Mouse (Mus musculus) G1E (cell line): ENCODE data around the gene Dmxl2. TPM values are rescaled to one million over a fixed set of nuclear protein-coding genes. Genes with fewer than 3 reads are reported as not detected.

Source experiments
- ATAC-seq: 2 replicates; pipeline ENCODE4 v1.8.0; 2016; ENCODE audit warnings: mild to moderate bottlenecking; ENCODE audit not compliant: insufficient number of reproducible peaks, poor library complexity, low FRiP score, severe bottlenecking; ENCODE audit errors: extremely low read depth
- DNase-seq: peaks from one replicate; pipeline ENCODE4 v3.0.0; 2012; ENCODE audit warnings: low spot score
- H3K27me3 ChIP-seq: 2 replicates; pipeline ENCODE4 v1.6.1; 2012; ENCODE audit warnings: mild to moderate bottlenecking, low read length, inconsistent platforms; ENCODE audit not compliant: insufficient read depth
- H3K36me3 ChIP-seq: replicated peaks from 2 replicates; pipeline ENCODE3; 2012; ENCODE audit warnings: mild to moderate bottlenecking, inconsistent platforms
- H3K4me1 ChIP-seq: 2 replicates; pipeline ENCODE4 v1.6.1; 2012; ENCODE audit warnings: low read depth, low read length, inconsistent platforms, mixed read lengths; ENCODE audit not compliant: insufficient read depth
- H3K4me3 ChIP-seq: 2 replicates; pipeline ENCODE4 v1.5.1; 2012; ENCODE audit warnings: low read depth, mild to moderate bottlenecking, inconsistent platforms, low read length, moderate library complexity, mixed read lengths
- H3K9me3 ChIP-seq: replicated peaks from 2 replicates; pipeline ENCODE4 v1.6.1; 2012; ENCODE audit warnings: inconsistent platforms
- CTCF ChIP-seq: IDR thresholded peaks from 2 replicates; pipeline ENCODE4 v1.5.1; 2012; ENCODE audit warnings: low read depth, low read length, inconsistent platforms, mixed read lengths
- GATA1 ChIP-seq: IDR thresholded peaks from 2 replicates; pipeline ENCODE4 v1.6.1; 2012; ENCODE audit warnings: borderline replicate concordance, low read length, inconsistent platforms, mixed read lengths
- GATA2 ChIP-seq: IDR thresholded peaks from 2 replicates; pipeline ENCODE4 v1.6.1; 2012; ENCODE audit warnings: low read depth, low read length, inconsistent platforms, borderline replicate concordance
- POLR2AphosphoS5 ChIP-seq: IDR thresholded peaks from 2 replicates; pipeline ENCODE4 v1.6.1; 2012; ENCODE audit warnings: low read depth, low read length, inconsistent platforms; ENCODE audit not compliant: insufficient replicate concordance
- TAL1 ChIP-seq: conservative IDR thresholded peaks from 2 replicates; pipeline ENCODE4 v1.6.1; 2012; ENCODE audit warnings: low read depth, low read length, inconsistent platforms, mixed read lengths
- polyA plus RNA-seq: library from polyadenylated mRNA; stranded (reverse); fragments of >175 nt; gene quantifications from 2 replicates; pipeline ENCODE4 v1.2.3, GENCODE M21; 2012
- total RNA-seq, 2 experiments: library from RNA; stranded (forward) in 1 of 2; stranded (reverse) in 1 of 2; fragments of 200-1000 nt in 1 of 2; fragments of >200 nt in 1 of 2; fragmentation: Nextera tagmentation in 1 of 2; gene quantifications; 2 replicates each; pipeline ENCODE4 v1.2.3; 2014 to 2017

Gene Dmxl2
- total and polyA plus RNA-seq, 3 experiments: 0.11 TPM; not detected in 2

DNA sequence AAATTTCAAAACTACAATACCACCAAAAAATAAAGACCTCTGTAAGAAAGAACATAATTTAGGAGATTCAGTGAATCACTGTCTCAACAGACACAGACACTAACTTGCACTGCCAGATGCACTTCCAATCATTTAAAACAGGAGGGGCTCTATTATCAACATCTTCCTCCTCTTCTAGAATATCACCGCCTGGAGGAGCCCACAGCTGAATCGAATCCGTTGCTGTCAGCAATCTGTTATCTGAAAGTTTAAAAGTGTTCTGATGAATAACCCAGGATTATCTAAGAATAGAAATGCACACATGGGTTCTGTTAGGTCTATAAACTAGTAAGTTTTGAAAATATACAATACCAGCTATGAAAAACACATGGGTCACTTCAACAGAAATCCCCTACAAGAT lies 28.6 kb downstream of the Dmxl2 start:
- Histone ChIP-seq H3K9me3 (no peaks in the 10 kb centered on the region), H3K36me3 (no peaks in the 10 kb centered on the region), H3K4me3 (no peak overlapping the region), H3K27me3 (peaks cover 6% of the 10 kb centered on the region; the same call in 1 of the 2 replicates), H3K4me1 (no peaks in the 10 kb centered on the region)
- TF ChIP-seq POLR2AphosphoS5: no peak
- TF ChIP-seq GATA2: no peak
- no peak for TF ChIP-seq CTCF
- no peak for TF ChIP-seq GATA1
- no peak for TF ChIP-seq TAL1
- ATAC-seq (no peak), DNase-seq (no peak)

GRCm38 (mm10) chr9:54469339-54469738 lies 32.1 kb downstream of the Dmxl2 start:
- H3K9me3 ChIP-seq: no peaks in the 10 kb centered on the region
- no peaks in the 10 kb centered on the region for H3K36me3 ChIP-seq
- TF ChIP-seq GATA2: no peak
- TF ChIP-seq TAL1: no peak
- H3K4me3 ChIP-seq: no peak overlapping the region
- DNase-seq: no peak
- H3K27me3 ChIP-seq: no peaks in the 10 kb centered on the region; the same call in 1 of the 2 replicates
- no peaks in the 10 kb centered on the region for H3K4me1 ChIP-seq
- no peak for ATAC-seq

DNA sequence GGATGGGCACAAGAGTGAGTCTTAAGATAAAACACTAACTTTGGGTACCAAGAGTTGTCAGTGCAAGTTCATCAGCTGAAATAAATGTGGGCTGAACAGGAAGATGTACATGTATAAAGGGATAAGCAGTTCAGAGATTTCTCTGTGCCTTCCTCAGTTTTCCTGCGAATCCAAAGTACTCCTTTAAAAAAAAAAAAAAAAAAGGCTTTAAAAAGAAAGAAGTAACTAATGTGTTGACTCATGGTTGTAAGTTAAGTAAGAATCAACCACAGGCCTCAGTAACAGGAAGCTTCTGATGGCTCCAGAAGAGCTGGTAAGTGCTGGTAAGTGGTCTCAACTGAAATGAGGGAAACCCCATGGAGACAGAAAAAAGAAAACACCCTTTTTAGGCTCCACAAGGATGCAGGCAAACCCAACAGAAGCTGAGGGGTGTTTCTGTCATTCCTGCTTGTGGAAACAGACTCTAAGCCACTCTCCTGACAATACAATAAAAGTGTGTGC lies 33.9 kb downstream of the Dmxl2 start:
- H3K9me3 ChIP-seq: no peaks in the 10 kb centered on the region
- no peaks in the 10 kb centered on the region for H3K4me1 ChIP-seq
- DNase-seq: no peak
- H3K27me3 ChIP-seq: no peaks in the 10 kb centered on the region; the same call in 1 of the 2 replicates
- H3K4me3 ChIP-seq: no peak overlapping the region
- ATAC-seq: no peak
- no peak for TF ChIP-seq GATA1
- no peak for TF ChIP-seq POLR2AphosphoS5
- TF ChIP-seq GATA2: no peak
- TF ChIP-seq CTCF: no peak
- no peak for TF ChIP-seq TAL1
- H3K36me3 ChIP-seq: no peaks in the 10 kb centered on the region

GRCm38 (mm10) chr9:54463483-54464054 lies 37.9 kb downstream of the Dmxl2 start:
- H3K36me3 ChIP-seq: no peaks in the 10 kb centered on the region
- H3K9me3 ChIP-seq: no peaks in the 10 kb centered on the region
- no peaks in the 10 kb centered on the region; the same call in 1 of the 2 replicates for H3K27me3 ChIP-seq
- no peaks in the 10 kb centered on the region for H3K4me1 ChIP-seq
- no peak overlapping the region for H3K4me3 ChIP-seq
- ATAC-seq (no peak), DNase-seq (no peak)
- TF ChIP-seq POLR2AphosphoS5 (no peak), CTCF (no peak), GATA2 (no peak), TAL1 (no peak), GATA1 (no peak)

GRCm38 (mm10) chr9:54439015-54439414 lies 62.4 kb downstream of the Dmxl2 start:
- DNase-seq: no peak
- no peaks in the 10 kb centered on the region for H3K9me3 ChIP-seq
- no peak overlapping the region for H3K4me3 ChIP-seq
- TF ChIP-seq POLR2AphosphoS5 (no peak), TAL1 (no peak), GATA1 (no peak), CTCF (no peak), GATA2 (no peak)
- ATAC-seq: no peak
- no peaks in the 10 kb centered on the region for H3K4me1 ChIP-seq
- peaks cover 10% of the 10 kb centered on the region; the same call in 1 of the 2 replicates for H3K27me3 ChIP-seq
- no peaks in the 10 kb centered on the region for H3K36me3 ChIP-seq

DNA sequence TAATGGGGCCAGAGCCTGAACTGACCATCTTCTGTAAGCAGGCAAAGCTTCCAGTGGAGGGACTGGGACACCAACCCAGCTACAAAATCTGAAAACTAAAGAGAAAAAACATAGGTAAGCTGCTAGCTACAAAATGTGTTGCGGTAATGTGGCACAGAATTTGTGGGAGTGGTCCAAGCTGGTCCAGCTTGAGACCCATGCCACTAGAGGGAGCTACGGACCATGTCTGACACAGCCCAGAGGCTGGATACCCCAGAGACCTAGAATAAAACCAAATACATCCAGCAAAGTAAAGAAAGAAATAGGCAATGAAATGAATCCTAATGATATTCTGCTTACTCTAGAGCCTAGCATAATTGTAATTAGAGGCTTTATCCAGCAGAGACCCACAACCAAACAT lies 63.2 kb downstream of the Dmxl2 start:
- H3K27me3 ChIP-seq: peaks cover 9% of the 10 kb centered on the region; the same call in 1 of the 2 replicates
- no peaks in the 10 kb centered on the region for H3K36me3 ChIP-seq
- ATAC-seq (no peak), DNase-seq (no peak)
- no peak for TF ChIP-seq TAL1
- no peak for TF ChIP-seq GATA1
- TF ChIP-seq CTCF: no peak
- TF ChIP-seq GATA2: no peak
- no peak for TF ChIP-seq POLR2AphosphoS5
- no peaks in the 10 kb centered on the region for H3K4me1 ChIP-seq
- no peaks in the 10 kb centered on the region for H3K9me3 ChIP-seq
- no peak overlapping the region for H3K4me3 ChIP-seq
